Mouse (Mus musculus): Measurements from ENCODE around the gene Atp6ap1l. TPM values are rescaled to one million over a fixed set of nuclear protein-coding genes. Genes with fewer than 3 reads are reported as not detected.
"Not testable (repeated sequence)": the region's sequence is repeated elsewhere in the genome, so short reads cannot be mapped to it uniquely, and the experiment has no call there.

The Atp6ap1l gene
- polyA plus RNA-seq, 1 experiment, result not detected

DNA sequence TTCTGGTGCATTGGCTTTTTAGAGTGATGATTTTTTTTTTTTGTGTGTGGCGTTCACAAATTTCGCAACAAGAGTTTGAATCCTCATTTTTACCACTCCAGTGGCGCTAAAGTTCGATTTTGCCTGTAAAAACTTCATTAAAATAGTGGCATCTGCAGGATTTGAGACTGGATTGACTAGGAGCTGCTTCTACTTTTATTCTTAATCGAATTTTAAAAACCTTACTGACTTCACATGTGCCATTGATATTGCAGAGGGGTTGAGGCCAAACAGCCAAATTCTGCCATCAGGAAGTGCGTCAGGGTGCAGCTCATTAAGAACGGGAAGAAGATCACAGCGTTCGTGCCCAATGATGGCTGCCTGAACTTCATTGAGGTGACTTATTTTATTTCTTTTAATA lies 18.9 kb upstream of the Atp6ap1l start:
- Histone ChIP-seq H3K27ac (ENCODE audit: insufficient read depth, low read length) (0 out of 2 replicates have a peak overlapping the region, but pooled peaks have one; percentile 85), H3K4me1 (ENCODE audit: control insufficient read depth, insufficient read depth, low read length) (no peaks in the 10 kb centered on the region), H3K4me3 (ENCODE audit: insufficient read depth, low read length) (peak overlapping the region; percentile 76)
- TF ChIP-seq POLR2A (IDR thresholded peaks at IDR 0.05; ENCODE audit: low read depth, low read length) (no peak), CTCF (IDR thresholded peaks at IDR 0.05; ENCODE audit: borderline replicate concordance, insufficient read depth, low read length) (no peak)

DNA sequence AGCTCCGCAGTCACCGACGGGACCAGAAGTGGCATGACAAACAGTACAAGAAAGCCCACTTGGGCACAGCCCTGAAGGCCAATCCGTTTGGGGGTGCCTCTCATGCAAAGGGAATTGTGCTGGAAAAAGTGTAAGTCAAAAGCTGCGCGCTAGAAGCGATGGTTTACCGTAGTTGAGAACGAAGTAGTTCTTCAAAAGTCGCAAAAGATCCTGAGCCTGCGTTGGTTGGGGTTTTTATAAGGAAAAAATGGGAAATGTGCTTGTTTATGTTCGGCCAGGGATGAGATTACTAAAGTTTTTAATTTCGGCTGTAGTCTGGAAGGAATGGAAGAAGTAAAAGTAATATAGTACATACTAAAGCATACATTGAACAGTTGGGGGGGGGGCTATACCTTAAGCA lies 18.5 kb upstream of the Atp6ap1l start:
- peak overlapping the region; percentile 85; the same call in 1 of the 2 replicates for H3K27ac ChIP-seq (ENCODE audit: insufficient read depth, low read length)
- peak overlapping the region; percentile 76 for H3K4me3 ChIP-seq (ENCODE audit: insufficient read depth, low read length)
- H3K4me1 ChIP-seq (ENCODE audit: control insufficient read depth, insufficient read depth, low read length), result not testable (repeated sequence)

DNA sequence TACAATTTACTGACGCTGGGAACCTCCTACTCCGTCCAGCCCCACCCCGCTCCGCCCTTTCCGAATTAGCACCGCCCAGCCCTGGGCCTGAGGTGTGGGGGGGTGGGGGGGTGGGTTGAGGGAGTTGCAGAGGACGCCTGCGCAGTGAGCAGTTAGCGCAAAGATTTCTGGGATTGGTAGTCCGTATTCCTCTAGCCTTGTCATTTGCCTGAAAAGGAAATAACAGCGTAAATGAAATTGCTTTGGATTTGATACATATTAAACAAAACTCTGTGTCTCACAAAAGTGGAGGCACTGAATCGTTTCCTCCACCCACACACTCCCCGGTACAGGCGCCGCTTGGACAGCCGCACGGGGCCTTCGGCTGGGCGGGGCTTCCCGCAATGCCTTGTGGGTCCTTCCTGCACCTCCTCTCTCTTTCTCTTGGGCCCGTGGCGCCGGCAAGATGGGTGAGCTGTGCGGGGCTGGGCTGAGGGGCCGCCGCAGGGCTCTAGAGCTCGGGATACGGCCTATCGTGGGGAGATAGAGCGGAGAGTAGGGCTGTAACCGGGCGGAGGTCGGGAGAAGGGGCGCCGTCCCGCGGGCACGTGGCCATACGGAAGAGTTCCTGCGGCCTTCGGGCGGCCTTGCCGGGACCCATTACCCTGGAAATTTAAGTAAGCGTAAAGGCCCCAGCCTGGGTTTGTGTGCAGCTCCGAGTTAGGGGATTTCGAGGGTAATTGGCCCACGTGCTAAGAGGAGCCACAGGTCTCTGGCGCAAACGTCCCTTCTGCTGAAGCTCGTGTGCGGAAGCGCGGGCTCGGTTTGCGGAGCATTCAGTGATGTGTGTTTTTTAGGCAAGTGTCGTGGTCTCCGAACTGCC lies 17.8 kb upstream of the Atp6ap1l start, which contains the start of gene Rps23:
Gene Rps23 (plus strand): TSS at position 208 of the 862 bp plus-strand sequence.
- peak within 1 kb of the TSS; percentile 85 for H3K27ac ChIP-seq (ENCODE audit: insufficient read depth, low read length)
- no peaks in the 10 kb centered on the region for H3K4me1 ChIP-seq (ENCODE audit: control insufficient read depth, insufficient read depth, low read length)
- TF ChIP-seq CTCF (IDR thresholded peaks at IDR 0.05; ENCODE audit: borderline replicate concordance, insufficient read depth, low read length) (no peak), POLR2A (IDR thresholded peaks at IDR 0.05; ENCODE audit: low read depth, low read length) (peak; percentile 85)
- peak within 1 kb of the TSS; percentile 76 for H3K4me3 ChIP-seq (ENCODE audit: insufficient read depth, low read length)

DNA sequence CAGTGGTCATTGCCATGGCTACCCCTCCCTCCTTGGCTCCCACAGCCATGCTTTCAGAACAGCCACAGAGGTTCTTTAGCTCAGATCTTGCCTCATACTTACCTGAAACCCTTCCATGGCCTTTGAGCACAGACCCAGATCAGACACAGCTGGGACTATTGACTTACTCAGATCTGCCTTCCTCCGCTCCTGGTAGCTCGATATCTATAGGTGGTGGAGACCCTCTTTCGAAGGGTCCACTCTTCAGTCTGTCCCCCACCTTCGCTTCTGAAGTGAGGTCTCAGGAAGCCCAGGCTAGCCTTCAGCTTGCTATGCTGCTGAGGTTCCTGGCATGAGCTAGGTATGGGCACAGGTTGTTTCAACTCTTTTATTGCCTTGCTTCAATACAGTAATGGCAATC lies 9.6 kb upstream of the Atp6ap1l start:
- Histone ChIP-seq H3K4me3 (ENCODE audit: insufficient read depth, low read length) (no peak overlapping the region), H3K27ac (ENCODE audit: insufficient read depth, low read length) (no peak overlapping the region), H3K4me1 (ENCODE audit: control insufficient read depth, insufficient read depth, low read length) (no peaks in the 10 kb centered on the region)
- TF ChIP-seq CTCF (IDR thresholded peaks at IDR 0.05; ENCODE audit: borderline replicate concordance, insufficient read depth, low read length), result no peak
- TF ChIP-seq POLR2A (IDR thresholded peaks at IDR 0.05; ENCODE audit: low read depth, low read length), result no peak

DNA sequence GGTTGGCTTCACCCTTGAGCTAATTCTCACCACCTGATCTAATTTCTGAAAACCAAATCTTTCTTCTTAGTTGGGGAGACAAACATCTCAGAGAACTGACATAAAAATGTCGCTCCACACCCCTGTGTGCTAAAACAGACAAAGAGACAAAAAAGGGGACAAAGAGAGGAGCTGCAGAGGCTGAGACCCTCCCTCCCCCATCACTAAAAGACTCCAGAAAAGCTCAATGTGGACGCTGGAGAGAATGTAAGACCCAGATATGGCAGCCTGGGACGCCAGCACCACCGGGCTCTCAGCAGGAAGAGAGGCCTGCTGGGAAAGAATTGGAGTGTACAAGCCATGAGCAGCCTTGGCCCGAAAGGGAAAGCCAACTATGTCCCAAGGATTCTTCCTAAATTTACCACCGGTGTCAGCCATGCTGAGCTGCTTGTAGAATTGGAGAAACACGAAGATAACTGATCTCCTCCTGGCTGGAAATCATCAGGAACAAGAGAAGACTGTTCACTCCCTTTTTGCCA lies 8.6 kb upstream of the Atp6ap1l start:
- no peaks in the 10 kb centered on the region for H3K4me1 ChIP-seq (ENCODE audit: control insufficient read depth, insufficient read depth, low read length)
- no peak for TF ChIP-seq CTCF (IDR thresholded peaks at IDR 0.05; ENCODE audit: borderline replicate concordance, insufficient read depth, low read length)
- TF ChIP-seq POLR2A (IDR thresholded peaks at IDR 0.05; ENCODE audit: low read depth, low read length), result no peak
- H3K4me3 ChIP-seq (ENCODE audit: insufficient read depth, low read length), result no peak overlapping the region
- no peak overlapping the region for H3K27ac ChIP-seq (ENCODE audit: insufficient read depth, low read length)

DNA sequence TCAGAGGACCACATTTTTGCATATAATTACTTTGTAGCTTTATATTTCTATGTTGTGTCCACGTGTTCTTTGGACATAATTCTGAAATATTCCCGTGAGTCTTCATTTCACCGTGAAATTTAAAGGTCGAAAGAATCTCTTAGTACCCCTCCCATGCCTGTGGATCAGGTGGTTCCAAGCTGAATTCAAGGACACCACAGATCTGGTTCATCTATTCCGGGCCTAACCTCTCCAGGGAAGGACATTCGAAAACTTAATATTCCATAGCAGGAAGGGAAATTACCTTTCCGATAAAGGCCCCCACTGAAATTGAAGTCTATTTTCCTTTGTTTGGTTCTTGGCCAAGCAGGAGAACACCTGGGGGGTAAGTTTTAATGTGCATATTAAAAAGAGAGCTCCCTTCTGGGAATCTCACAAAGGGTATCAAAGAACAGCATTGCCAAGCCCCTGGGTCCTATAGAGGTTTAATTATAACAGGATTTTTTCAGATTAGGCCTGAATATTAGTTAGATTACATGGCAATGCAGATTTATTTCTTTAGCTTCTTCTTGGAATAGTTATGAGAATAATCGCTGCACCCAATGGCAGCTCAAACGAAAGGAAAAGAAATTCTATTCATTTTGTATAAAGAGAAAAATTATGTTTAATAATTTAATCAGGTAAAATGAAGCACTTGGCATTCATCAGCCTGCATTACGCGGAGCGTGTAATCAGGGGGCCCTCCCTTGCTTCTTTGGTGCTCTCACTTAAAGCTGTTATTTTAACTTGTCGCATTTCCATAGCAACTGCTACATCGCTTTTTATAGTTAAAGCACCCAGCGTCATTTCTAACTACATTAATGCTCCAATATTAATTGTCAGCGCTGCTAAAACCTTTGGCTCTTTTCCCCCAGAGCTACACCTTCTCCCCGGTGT lies 7.9 kb upstream of the Atp6ap1l start:
- Histone ChIP-seq H3K4me3 (ENCODE audit: insufficient read depth, low read length) (no peak overlapping the region), H3K27ac (ENCODE audit: insufficient read depth, low read length) (no peak overlapping the region), H3K4me1 (ENCODE audit: control insufficient read depth, insufficient read depth, low read length) (no peaks in the 10 kb centered on the region)
- TF ChIP-seq POLR2A (IDR thresholded peaks at IDR 0.05; ENCODE audit: low read depth, low read length), result no peak
- no peak for TF ChIP-seq CTCF (IDR thresholded peaks at IDR 0.05; ENCODE audit: borderline replicate concordance, insufficient read depth, low read length)

DNA sequence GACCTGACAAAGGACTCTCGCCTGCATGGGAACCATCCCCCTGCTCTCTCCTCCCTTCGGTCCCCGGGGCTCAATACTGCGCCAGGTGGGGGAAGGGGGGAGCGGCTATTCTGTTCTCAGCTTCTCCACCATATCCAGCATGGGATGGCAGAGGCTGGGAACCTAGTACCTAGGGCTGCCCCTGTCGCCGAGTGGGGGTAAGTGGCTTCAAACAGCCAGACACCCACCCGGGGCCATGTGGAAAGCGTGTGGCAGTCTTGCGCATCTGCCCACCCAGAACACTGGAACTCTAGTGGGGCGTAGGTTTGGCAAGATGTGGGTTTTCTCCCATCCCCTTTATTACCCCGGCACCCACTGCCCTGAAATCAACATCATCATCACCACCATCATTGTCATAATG lies 2.2 kb upstream of the Atp6ap1l start:
- no peak for TF ChIP-seq CTCF (IDR thresholded peaks at IDR 0.05; ENCODE audit: borderline replicate concordance, insufficient read depth, low read length)
- TF ChIP-seq POLR2A (IDR thresholded peaks at IDR 0.05; ENCODE audit: low read depth, low read length), result no peak
- H3K4me1 ChIP-seq (ENCODE audit: control insufficient read depth, insufficient read depth, low read length), result no peaks in the 10 kb centered on the region

DNA sequence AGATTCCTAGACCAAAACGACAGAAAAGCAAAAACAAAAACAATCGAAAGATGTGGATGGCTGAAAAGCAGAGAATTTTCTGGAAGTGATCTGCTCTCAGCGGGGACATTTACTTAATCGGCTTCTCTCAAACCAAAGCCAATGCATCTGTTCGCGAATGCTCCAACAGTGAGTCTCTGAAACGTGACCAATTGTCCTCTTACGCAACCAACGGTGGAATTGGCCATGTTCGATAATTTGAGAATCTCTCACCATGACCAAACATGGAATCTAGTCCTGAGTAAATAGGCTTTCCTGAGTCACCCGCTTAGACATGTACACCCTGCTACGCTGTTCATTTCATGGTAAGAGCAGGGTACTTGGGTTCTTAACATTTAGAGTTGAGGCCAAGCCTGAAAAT lies 8.3 kb downstream of the Atp6ap1l start:
- Histone ChIP-seq H3K4me3 (ENCODE audit: insufficient read depth, low read length) (no peak overlapping the region), H3K4me1 (ENCODE audit: control insufficient read depth, insufficient read depth, low read length) (peaks cover 3% of the 10 kb centered on the region; the same call in 1 of the 2 replicates), H3K27ac (ENCODE audit: insufficient read depth, low read length) (no peak overlapping the region)
- TF ChIP-seq POLR2A (IDR thresholded peaks at IDR 0.05; ENCODE audit: low read depth, low read length), result no peak
- no peak for TF ChIP-seq CTCF (IDR thresholded peaks at IDR 0.05; ENCODE audit: borderline replicate concordance, insufficient read depth, low read length)

More for the DNA sequence above, 2.2 kb upstream of the Atp6ap1l start:
- Histone ChIP-seq H3K4me3 (ENCODE audit: insufficient read depth, low read length) (no peak overlapping the region), H3K27ac (ENCODE audit: insufficient read depth, low read length) (no peak overlapping the region)

DNA sequence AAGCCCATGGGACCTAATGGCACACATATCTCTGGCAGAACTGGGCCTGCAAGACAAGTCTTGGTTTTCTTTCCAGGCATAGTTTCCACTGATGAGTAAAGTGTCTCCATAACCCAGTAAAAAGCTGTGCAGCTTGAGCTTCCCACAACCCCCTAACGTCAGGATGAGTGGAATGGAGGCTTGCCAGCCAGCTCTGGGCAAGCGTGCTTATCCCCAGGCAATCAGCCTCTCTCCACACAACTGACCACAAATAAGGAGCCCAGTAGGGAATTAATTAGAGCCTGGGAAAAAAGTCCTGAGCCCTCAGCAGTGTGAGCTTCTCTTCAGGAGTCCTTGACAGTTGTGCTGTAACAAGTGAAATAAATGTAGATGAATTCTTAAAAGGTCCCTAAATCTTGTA lies 9.1 kb downstream of the Atp6ap1l start:
- peaks cover 3% of the 10 kb centered on the region; the same call in 1 of the 2 replicates for H3K4me1 ChIP-seq (ENCODE audit: control insufficient read depth, insufficient read depth, low read length)
- no peak for TF ChIP-seq CTCF (IDR thresholded peaks at IDR 0.05; ENCODE audit: borderline replicate concordance, insufficient read depth, low read length)
- no peak for TF ChIP-seq POLR2A (IDR thresholded peaks at IDR 0.05; ENCODE audit: low read depth, low read length)
- no peak overlapping the region for H3K27ac ChIP-seq (ENCODE audit: insufficient read depth, low read length)
- H3K4me3 ChIP-seq (ENCODE audit: insufficient read depth, low read length), result no peak overlapping the region

All from embryonic fibroblast, embryonic 13.5 days (primary cell).